Mouse (Mus musculus): Measurements from ENCODE around the gene Spg20.

Spg20 gene

DNA sequence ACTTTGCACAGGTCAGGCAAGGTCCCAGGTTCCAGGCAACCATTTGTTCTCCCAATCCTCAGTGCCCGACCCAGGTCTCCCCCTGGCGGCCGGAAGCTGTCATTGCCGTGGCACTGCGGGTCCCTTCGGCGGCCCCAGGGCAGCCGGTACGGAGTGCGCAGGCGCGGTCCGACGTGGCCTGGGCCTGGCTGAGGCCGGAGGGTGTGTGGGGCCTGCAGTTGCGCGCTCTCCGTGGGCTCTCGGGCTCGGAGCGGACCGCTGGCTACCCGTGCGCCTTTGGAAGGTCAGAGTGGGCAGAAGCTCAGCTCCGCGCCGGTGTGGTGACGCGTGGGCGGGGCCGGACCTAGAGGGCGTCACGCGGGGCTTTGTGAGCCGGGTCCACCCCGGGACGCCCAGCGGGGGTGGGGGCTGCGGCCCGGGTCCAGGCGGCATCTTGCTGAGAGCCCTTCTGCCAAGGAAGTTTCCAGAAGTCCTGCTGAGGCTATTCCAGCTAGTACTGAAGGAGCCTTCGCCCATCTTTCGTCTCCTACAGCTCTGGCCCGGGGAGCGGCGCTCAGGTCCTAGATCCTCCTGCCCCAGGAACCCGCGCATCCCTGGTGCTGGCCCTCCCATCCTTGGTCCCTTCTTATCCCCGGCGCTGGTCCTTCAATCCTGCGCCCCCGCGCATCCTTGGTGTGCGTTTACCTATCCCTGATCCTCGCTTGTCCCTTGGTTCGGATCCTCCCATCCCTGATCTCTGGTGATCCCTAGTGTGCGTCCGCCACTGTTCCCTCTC is at the start of gene Spg20:
Gene Spg20, plus strand, starts transcription at position 174 of the 775 bp plus-strand sequence.
- DNase-seq = peak; percentile 92

DNA sequence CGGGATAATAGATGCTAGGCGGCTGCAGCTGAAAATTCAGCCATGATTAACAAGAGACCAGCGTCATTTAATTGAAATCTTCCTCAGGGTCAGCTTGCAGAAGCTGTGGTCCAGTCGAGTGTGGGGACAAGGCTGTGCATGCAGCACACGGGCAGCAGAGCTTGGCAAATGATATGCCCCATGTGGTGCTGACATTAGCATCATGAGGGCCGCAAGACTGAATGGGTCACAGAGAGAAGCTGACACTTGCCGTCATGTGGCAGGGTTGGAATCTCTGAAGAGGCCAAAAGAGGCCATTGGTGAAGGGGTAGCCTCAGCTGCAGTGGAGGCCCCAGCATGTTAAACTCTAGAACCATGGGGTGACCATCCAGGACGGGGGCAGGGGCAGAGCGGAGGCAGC is 49.3 kb upstream of the Spg20 start:
- no peak for DNase-seq

DNA sequence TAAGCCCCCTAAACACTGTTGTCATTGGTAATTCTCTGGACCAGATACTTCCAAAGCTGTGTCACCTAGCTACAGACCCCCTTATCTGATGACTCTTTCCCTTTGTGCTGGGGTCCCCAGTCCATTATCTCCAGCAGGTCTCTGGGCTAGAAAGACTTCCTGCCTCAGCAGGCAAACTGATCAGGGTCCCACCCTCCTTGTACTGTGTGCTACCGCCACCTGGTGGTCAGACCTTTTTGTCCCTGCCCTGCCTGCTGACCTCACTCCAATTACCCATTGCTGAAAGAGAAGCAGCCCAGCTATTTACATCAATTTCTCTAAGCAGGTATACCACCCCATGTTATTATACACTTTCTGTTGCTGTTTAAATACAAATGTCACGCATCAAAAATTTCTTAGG is 47.5 kb upstream of the Spg20 start:
- peak; percentile 34 for DNase-seq

DNA sequence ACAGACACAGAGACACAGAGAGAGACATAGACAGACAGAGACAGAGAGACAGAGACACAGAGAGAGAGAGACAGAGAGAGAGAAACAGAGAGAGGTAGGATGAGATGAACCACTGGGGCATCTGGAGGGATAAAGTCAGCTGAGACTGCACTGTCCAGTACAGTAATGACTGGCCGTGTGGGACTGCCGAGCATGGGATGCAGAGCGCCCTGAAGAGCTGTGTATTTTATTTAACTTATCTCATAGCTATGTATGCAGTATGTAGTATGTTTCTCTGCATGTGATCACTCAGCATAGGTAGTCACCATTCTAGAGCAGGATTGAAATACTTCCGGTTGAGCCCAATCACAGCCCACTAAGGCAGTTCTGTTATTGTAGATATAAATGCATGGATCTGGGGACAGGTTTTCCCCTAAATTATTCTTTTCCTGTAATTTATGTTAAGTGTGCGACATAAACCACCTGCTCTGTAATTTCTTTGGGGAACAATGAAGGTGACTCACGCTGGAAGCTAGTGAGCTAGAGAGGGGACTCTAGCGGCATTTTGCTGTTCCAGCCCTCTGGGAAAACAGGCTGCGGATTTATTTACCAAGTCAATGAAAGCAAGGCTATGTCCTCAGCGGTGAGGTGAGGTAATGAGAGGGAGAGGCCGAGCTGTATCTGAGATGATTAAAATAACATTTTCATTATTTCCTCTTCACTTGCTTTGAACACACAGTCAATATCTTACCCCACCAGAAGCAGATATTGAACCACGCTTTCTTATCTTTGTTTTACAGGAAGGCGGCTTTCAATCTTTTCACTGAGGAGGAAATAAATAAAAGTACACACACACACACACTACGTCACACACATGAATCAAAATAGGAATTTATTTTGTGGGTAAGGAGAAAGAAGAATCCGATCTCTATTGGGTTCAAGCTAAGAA is 45.9 kb upstream of the Spg20 start:
- DNase-seq = no peak

DNA sequence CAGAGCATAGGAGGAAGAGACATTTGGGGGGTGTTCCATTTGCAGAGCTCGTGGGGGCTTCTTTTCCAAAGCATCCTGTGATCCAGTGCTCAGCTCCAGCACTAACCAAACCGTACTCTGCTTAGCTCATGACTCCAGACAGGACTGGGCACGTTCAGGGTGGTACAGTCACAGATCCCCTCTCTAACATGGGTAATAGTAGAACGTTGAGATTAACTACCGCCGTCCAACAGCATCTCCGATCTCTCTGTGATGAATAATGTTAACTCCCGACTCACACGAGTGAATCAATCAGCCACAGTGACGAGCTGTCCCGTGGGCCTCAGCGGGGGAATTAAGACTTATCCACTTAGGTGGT is 45.3 kb upstream of the Spg20 start:
- no peak for DNase-seq

DNA sequence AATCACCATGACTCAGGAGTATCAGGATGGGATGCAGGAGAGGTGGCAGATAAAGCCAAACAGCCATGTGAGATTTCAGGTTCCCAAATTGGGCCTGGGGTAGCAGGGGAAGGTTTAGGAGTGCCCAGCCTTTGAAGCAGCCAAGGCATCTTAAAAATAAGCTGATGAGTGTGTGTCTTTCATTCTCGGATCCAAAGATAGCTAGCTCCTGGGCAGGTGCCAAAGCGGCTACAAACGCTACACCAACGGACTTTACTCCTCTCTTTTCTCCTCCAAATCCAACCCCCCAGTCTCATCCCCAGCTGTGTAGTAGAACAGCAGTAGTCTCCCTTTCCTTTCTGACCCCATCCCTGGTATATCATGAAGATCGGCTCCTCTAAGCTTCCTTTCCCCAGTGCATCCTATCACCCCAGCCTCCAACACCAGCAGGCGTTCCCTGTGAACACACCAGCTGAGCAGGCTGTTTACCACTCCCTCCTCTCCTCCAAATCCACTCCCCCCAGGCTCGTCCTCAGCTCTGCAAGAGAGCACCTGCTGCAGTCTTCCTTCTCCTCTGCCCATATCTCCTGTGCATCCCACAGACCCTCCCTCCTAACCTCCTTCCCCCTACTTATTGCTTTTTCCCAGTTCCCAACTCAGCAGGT is 44.0 kb upstream of the Spg20 start:
- DNase-seq = no peak

DNA sequence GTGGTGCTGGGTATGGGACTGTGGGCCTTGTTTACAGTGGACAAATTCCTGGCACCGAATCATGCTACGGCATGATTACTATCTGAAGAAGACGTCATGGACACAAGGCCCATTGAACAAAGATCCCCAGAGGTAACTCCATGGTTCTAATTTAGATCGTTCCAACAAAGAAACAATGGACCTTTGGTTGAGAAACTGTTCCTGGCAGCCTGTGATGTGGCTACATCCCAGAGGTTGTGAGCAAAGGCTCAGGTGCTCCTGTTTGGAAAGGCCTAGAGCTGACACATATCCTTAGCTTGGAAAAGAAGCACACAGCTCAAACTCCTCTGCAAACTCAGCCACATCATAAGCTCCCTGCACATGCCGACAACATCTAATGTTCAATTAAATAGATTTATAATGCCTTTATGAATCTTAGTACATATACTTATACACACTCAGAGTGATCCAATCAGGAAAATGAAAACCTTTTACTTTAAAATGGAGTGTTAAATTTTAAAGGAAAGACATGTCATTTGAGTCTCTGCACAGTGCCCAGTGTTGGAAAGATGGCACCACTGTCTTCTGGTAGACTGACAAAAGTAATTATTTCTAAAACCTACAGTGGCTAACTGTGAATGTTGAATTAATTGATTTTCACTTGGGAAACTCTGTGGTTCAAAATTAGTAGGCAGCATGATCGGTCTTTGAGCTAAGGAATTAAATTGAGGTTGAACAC is 37.2 kb upstream of the Spg20 start:
- DNase-seq = no peak

DNA sequence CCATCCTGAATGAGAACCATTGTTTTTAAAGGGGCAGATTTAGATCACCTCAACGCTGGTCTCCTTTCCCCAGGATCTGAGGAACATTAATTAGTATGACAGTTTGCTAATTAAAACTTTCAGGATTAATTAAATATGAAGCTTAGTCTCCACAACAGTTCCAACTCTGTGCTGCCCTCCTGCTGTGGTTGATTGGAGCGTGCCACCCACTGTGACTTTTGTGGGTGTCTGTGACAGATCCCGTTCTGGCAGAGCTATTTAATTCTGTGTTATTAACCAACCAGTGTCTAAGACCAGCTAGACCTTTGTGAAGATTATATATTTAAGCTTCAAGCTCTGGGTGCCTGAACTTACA is 36.6 kb upstream of the Spg20 start:
- no peak for DNase-seq

DNA sequence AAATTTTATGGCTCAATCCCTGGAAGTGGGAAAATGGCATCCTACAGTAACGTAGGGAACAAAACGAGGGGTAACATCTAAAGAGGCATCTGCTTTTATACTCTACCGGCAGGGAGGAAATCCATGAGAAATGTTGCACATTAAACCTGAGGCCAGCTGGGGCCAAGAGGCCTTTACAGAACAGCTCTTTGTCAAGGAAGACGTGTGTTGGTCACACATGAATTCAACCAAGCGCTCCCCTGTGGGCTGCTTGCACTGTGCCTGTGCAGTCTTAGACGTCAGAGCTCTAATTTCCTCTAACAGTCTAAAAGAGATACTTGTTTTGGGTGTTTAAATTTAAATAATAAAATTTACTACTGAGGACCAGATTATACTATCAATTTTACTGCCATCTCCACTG is 33.7 kb upstream of the Spg20 start:
- no peak for DNase-seq

DNA sequence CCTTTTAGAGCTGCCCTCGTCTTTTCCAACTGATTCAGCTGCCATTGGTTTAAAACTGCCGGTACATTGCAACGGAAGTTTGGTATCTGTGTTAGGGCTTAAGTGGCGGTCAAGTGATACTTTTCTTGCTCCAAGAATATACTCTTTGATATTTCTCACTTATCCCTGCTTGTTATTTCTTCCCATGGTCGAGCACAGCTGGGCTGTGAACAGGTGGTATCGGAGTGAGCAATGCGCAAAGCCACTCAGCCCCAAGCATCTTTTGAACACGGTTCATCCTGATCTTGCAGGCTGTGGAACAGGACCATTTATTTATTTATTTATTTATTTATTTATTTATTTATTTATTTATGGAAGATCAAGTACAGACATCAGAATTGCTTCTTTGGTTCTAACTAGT is 32.3 kb upstream of the Spg20 start:
- DNase-seq = no peak

DNA sequence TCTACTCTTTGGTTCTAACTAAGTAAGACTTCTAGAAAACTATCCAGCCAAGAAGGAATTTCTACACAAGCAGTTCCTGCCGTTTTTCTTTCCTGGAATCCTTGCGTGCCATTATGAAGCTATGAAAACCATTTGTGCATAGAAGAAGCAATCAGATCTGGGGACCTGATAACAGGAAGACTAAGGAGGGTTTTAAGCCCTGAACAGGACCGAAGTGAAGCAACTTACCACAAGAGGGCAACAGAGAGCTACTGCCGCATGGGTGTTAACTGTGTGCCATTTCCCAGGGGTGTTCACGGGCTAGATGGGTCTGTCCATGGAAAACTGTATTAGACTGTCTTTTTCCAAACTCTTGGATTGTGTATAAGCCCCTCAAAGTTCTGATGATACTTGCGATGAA is 31.9 kb upstream of the Spg20 start:
- peak; percentile 56 for DNase-seq

DNA sequence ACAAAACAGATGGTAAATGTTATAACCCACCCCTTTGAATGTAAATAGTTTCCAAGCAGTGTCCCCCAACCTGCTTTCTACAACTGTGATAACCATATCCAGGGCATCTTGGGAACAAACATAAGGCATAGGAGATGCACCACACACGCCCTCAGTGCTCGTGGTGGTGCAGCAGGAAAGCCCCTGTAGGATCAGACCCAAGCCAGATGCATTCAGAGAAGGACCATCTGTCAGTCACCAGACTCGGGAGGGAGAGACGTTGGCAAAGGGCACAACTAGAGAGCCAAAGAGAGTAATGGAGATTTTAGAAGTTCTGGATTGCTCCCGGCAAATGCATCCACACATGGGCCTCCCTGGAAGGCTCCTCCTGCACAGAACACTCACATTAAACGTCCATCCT is 27.1 kb upstream of the Spg20 start:
- DNase-seq = no peak

DNA sequence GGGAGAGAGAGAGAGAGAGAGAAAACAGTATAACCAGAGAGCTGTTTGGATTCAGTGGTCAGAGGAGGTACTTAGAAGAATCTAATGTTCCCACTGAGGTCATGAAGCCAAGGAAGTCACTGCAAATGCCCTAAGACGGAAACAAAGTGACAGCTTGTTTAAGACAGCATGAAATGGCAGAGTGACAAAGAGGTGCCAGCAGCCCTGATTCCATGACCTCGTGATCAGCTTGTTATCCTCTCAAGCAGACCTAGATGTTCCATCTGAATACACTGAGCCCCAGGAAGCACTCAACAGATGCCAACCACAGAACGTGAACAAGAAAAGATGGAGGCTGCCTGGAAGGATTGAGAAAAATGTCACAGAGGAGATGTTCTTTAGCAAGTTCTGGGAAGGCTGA is 26.2 kb upstream of the Spg20 start:
- no peak for DNase-seq

DNA sequence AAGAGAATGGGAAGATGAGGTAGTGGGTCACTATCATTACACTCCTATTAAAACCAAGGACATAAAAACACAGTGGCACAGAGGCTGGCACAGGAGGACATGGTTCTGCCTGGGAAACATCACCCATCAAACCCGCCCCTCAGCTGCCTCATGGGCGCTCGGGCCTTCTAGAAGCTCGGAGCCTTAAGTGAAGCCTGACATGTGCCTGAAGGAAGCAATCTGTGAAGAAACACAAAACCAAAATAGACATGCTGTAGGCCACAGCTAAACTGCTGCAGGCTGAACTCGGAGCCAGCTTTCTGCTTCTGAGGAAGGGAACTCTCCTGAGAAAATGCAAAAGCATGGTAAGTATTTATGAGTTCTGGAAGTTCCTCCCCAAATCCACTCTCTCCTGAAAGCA is 25.0 kb upstream of the Spg20 start:
- DNase-seq = no peak

DNA sequence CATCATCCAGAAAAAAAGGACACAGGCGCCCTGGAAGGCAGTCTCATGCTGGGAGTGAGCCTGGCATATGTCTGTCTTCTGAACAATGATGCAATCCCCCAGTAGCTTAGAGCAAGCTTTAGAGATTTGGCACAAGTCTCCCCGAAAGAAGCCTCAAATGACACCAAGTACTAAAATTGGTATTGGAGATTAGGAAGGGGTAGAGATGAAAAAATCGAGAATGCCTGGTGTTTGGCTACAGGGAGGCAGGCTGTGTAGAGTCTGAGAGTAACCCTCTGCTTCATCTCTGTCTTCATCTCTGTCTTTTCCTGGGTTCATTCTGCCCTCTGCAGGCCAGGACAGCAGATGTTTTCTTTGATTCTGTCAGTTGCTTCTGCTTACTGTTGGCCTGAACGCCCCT is 24.5 kb upstream of the Spg20 start:
- no peak for DNase-seq

DNA sequence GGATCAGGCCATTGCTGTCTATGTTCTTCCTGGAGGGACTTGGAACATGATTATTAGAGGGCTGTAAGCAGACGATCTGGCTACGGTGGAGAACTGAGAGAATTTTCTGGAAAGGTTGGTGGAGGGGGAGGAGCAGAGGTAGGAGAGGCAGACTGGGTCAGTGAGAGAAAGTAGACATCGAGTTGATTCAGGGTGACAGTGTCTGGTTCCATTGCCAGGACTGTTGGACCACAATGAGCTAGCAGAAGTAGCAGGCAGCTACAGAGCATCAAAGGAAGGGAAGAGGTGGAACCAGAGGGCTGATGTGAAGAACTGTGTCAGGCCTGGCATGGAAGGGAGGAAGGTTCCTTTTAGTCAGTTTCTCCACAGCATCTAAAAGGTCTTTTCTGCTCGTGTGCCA is 23.5 kb upstream of the Spg20 start:
- DNase-seq = no peak

DNA sequence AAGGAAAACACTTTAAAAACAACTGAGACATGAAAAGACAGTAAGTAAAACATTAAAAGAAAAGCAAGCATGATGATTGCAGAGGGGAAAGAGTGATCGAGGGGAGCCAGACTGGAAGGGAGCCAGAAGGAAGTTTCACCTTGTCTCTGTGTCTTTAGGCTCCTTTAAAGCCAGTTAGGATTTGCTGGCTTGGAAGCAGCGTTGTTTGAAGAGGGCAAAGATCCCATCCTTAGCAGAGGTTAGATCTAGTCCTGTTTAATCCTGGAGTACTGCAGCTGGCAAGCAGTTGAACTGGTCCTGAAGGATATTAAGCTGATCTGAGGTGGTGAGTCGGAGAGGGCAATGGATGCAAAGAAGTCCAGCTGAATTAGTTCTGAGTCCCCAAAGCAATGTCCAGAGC is 23.1 kb upstream of the Spg20 start:
- peak; percentile 67 for DNase-seq

DNA sequence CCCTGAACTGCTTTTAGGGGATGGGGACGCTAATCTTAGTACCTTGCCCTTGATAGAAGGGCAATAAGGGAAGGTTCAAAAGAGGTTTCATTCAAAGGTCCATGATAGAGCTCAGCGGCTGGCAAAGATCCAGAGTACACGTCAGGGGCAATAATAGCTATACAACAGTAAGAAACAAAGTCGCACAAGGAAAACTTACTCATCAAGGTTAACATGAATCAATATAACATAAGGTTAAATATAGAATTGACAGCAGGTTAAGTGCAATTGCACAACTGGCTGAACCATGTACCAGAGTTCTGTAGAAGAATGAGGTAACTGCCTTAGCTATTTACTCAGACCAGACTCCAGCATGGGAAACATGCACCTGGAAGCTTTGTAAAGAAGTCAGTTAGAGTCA is 22.6 kb upstream of the Spg20 start:
- DNase-seq = no peak

DNA sequence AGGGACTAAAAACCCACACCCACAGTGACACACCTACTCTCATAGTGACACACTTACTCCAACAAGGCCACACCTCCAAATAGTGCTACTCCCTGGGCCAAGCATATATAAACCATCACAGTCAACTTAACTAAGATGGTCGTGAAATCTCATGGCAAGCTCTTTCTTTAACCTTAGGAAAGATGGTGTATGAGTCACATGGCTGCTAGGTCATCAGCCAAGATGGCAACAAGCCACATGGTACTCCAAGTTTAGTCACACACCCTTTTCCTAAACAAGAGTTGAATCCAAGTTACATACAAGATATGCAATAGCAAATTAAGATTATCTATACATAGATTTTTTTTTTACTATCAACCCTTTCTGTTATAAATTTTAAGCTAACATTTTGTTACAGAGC is 18.7 kb upstream of the Spg20 start:
- DNase-seq = no peak

DNA sequence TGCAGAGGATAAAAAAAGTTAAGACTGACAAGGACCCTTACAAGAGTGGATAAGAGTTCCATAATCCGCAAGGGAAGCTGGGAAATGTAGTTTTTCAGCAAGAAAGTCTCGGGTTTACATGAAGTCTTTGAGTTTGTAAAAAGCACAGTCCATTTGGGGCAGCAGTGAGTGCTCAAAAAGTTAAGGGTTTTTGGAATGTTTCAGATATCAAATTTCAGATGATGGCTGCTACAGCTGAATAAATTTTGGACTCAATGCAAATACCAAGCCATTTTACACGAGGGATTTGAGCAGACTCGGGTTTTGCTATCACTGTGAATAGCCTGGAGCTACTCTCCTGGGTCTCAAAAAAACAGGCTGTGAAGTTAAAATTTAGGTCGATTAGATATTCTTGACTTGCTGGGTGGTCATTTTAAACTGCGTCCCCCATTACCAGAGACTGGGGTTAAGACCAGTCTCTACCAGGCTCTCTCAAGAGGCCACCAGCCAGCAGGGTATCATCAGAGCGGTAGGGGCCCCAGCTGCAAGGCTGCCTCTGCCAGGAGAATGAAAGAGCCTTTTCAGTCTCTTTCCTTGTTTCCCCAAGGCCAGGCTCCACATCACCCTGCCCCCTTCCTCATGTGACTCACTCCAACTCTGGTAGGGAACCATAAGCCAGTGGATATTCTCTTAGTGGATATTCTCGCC is 15.8 kb upstream of the Spg20 start:
- DNase-seq = no peak

DNA sequence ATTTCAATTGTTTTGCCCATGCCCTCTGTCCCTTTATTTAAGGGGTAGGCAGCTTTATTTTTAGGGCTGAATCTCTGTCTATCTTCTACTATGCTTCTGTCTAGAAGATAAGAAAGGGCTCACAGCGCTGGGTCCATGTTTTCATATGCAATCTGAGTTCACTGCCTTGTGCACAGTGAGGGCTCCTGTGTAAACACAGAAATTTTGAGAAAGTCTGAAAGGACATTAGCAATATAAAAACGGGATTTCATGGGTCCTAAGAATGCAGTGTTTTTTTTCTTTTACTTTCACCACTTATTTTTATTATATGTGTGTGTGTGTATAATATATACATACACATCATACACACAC is 15.3 kb upstream of the Spg20 start:
- DNase-seq = no peak

DNA sequence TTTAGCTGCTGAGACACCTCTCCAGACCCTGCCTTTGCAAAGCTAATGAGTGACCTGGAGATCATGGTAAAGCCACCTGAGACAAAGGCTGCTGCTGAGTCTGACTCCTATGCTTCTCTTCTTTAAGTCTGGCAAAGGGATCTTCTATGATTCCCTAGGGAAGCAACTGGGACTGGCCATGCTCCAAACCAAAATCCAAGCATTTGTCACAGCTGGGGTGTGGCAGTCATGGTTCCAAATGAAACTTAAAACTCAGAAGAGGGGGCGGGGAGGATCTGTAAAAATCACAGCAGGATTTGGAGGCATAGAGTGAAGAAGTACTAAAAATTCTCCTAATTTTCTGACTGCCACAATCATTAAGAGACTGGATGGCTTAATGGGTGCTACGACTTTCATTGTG is 14.7 kb upstream of the Spg20 start:
- no peak for DNase-seq

DNA sequence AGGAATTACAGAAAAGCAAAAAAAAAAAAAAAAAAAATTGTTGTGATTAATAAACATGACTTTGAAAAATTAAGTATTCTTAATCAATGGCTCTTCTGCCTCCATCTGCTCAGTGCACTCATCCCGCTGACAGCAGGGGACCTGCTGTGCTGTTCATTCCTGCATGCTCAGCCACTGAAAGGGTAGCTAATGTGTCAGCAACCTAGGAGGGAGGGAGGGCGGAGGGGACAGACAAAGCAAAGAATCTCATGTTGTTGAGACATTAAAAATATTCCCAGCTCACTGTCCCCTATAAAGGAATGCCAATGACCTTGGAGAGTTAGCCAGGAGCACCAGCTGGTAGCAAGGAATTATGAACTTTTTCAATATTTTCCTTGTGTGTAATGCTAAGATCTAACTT is 13.9 kb upstream of the Spg20 start:
- no peak for DNase-seq
